Mouse (Mus musculus): ENCODE results near the gene Pcbp4. TPM values are rescaled to one million over a fixed set of nuclear protein-coding genes. Genes with fewer than 3 reads are reported as not detected.

Pcbp4 gene
- total RNA-seq, 2 experiments from 2014 or later = 151 to 170 TPM

Other genes with a start within 250 kb of the Pcbp4 start
- 1 to 10 TPM; 1.0 to 1.2 TPM for gene Tlr9, start 230.7 kb upstream of the Pcbp4 start, total RNA-seq (2021)
- gene Alas1, start 204.6 kb upstream of the Pcbp4 start, total RNA-seq (2021) = 100 to 1,000 TPM; 140 to 154 TPM
- 10 to 100 TPM; 17.7 to 19.3 TPM for gene Poc1a, start 172.2 kb upstream of the Pcbp4 start, total RNA-seq (2021)
- 100 to 1,000 TPM in 1 of 2 experiments, 10 to 100 TPM in 1; 95.1 to 102 TPM for gene Dusp7, start 84.7 kb upstream of the Pcbp4 start, total RNA-seq (2021)
- 100 to 1,000 TPM; 336 to 343 TPM for gene Rpl29, start 23.8 kb upstream of the Pcbp4 start, total RNA-seq (2021)
- gene Acy1, start 15.0 kb upstream of the Pcbp4 start, total RNA-seq (2021) = 10 to 100 TPM in 1 of 2 experiments, 1 to 10 TPM in 1; 7.9 to 11.1 TPM
- gene Abhd14b, start 5.8 kb upstream of the Pcbp4 start, total RNA-seq (2021) = 1 to 10 TPM; 7.7 to 8.1 TPM
- 10 to 100 TPM; 48.7 to 54.1 TPM for gene Abhd14a, start 5.6 kb upstream of the Pcbp4 start, total RNA-seq (2021)
- gene Gpr62, start 12.6 kb downstream of the Pcbp4 start, total RNA-seq (2021) = 1 to 10 TPM; 3.7 to 5.8 TPM
- gene Rrp9, start 22.7 kb downstream of the Pcbp4 start, total RNA-seq (2021) = 10 to 100 TPM; 34.1 to 47.5 TPM
- gene Parp3, start 23.7 kb downstream of the Pcbp4 start, total RNA-seq (2021) = 1 to 10 TPM; 3.3 to 3.5 TPM
- not detected for gene Iqcf1, start 46.7 kb downstream of the Pcbp4 start, total RNA-seq (2021)
- gene Iqcf5, start 61.3 kb downstream of the Pcbp4 start, total RNA-seq (2021) = 1 to 10 TPM in 1 of 2 experiments, not detected in 1; 1.7 TPM
- gene Iqcf3, start 108.3 kb downstream of the Pcbp4 start, total RNA-seq (2021) = not detected
- not detected for gene Iqcf4, start 117.7 kb downstream of the Pcbp4 start, total RNA-seq (2021)
- gene Iqcf6, start 173.3 kb downstream of the Pcbp4 start, total RNA-seq (2021) = not detected
- gene Grm2, start 202.8 kb downstream of the Pcbp4 start, total RNA-seq (2021) = 10 to 100 TPM; 62.1 to 69.6 TPM
- 100 to 1,000 TPM; 103 to 117 TPM for gene Tex264, start 232.6 kb downstream of the Pcbp4 start, total RNA-seq (2021)

All from left cerebral cortex, postnatal 14 days (tissue).